Mouse (Mus musculus): ENCODE results near the gene Alb. TPM values are rescaled to one million over a fixed set of nuclear protein-coding genes. Genes with fewer than 3 reads are reported as not detected.

Gene Alb
- total and polyA plus RNA-seq, 3 experiments: not detected

GRCm38 (mm10) chr5:90439157-90439556, 21.5 kb upstream of the Alb start:
- no peak for DNase-seq (ENCODE audit: low spot score)
- H3K4me3 ChIP-seq (ENCODE audit: low read depth, low read length): no peak overlapping the region
- TF ChIP-seq POLR2AphosphoS5 (IDR thresholded peaks at IDR 0.05; ENCODE audit: insufficient replicate concordance, low read depth, low read length): no peak
- TF ChIP-seq TAL1 (conservative IDR thresholded peaks at IDR 0.05; ENCODE audit: low read depth, low read length): no peak
- no peak for TF ChIP-seq CTCF (IDR thresholded peaks at IDR 0.05; ENCODE audit: low read depth, low read length)
- TF ChIP-seq GATA2 (IDR thresholded peaks at IDR 0.05; ENCODE audit: borderline replicate concordance, low read depth, low read length): no peak
- no peak for TF ChIP-seq GATA1 (IDR thresholded peaks at IDR 0.05; ENCODE audit: borderline replicate concordance, low read length)
- H3K27me3 ChIP-seq (ENCODE audit: insufficient read depth, low read length): no peaks in the 10 kb centered on the region
- H3K9me3 ChIP-seq (replicated peaks): no peaks in the 10 kb centered on the region
- no peaks in the 10 kb centered on the region for H3K4me1 ChIP-seq (ENCODE audit: insufficient read depth, low read depth, low read length)
- ATAC-seq (ENCODE audit: extremely low read depth, insufficient number of reproducible peaks, low FRiP score, poor library complexity, severe bottlenecking): no peak
- H3K36me3 ChIP-seq (replicated peaks): no peaks in the 10 kb centered on the region

DNA sequence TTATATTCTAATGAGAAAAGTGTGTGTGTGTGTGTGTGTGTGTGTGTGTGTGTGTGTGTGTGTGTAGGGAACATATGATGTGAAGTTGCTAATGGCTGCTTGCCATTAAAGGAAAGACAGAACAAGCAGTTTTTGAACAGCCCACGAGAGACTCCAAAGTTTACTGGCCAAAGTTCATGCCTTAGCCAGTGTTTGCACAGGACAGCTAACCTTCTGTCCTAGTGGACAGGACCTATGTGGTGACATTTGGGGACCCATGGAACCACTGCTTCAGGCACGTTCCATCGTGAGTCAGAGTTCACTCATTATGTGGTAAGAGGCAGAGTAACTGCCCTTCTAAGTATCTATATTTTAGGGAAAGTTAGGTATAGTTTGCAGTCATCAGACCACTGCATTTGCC, 13.1 kb upstream of the Alb start:
- H3K9me3 ChIP-seq (replicated peaks): no peaks in the 10 kb centered on the region
- ATAC-seq (ENCODE audit: extremely low read depth, insufficient number of reproducible peaks, low FRiP score, poor library complexity, severe bottlenecking): no peak
- no peak for DNase-seq (ENCODE audit: low spot score)

GRCm38 (mm10) chr5:90449961-90450360, 10.7 kb upstream of the Alb start:
- no peak for DNase-seq (ENCODE audit: low spot score)
- Histone ChIP-seq H3K4me1 (ENCODE audit: insufficient read depth, low read depth, low read length) (no peaks in the 10 kb centered on the region), H3K36me3 (replicated peaks) (no peaks in the 10 kb centered on the region), H3K4me3 (ENCODE audit: low read depth, low read length) (no peak overlapping the region), H3K9me3 (replicated peaks) (no peaks in the 10 kb centered on the region), H3K27me3 (ENCODE audit: insufficient read depth, low read length) (peaks cover 2% of the 10 kb centered on the region; the same call in 1 of the 2 replicates)
- TF ChIP-seq TAL1 (conservative IDR thresholded peaks at IDR 0.05; ENCODE audit: low read depth, low read length) (no peak), POLR2AphosphoS5 (IDR thresholded peaks at IDR 0.05; ENCODE audit: insufficient replicate concordance, low read depth, low read length) (no peak), GATA2 (IDR thresholded peaks at IDR 0.05; ENCODE audit: borderline replicate concordance, low read depth, low read length) (no peak), GATA1 (IDR thresholded peaks at IDR 0.05; ENCODE audit: borderline replicate concordance, low read length) (no peak), CTCF (IDR thresholded peaks at IDR 0.05; ENCODE audit: low read depth, low read length) (no peak)
- ATAC-seq (ENCODE audit: extremely low read depth, insufficient number of reproducible peaks, low FRiP score, poor library complexity, severe bottlenecking): no peak

More for the DNA sequence above, 13.1 kb upstream of the Alb start:
- TF ChIP-seq CTCF (IDR thresholded peaks at IDR 0.05; ENCODE audit: low read depth, low read length) (no peak), TAL1 (conservative IDR thresholded peaks at IDR 0.05; ENCODE audit: low read depth, low read length) (no peak), GATA2 (IDR thresholded peaks at IDR 0.05; ENCODE audit: borderline replicate concordance, low read depth, low read length) (no peak), POLR2AphosphoS5 (IDR thresholded peaks at IDR 0.05; ENCODE audit: insufficient replicate concordance, low read depth, low read length) (no peak), GATA1 (IDR thresholded peaks at IDR 0.05; ENCODE audit: borderline replicate concordance, low read length) (no peak)
- Histone ChIP-seq H3K4me3 (ENCODE audit: low read depth, low read length) (no peak overlapping the region), H3K4me1 (ENCODE audit: insufficient read depth, low read depth, low read length) (no peaks in the 10 kb centered on the region), H3K27me3 (ENCODE audit: insufficient read depth, low read length) (peaks cover 2% of the 10 kb centered on the region; the same call in 1 of the 2 replicates), H3K36me3 (replicated peaks) (no peaks in the 10 kb centered on the region)

DNA sequence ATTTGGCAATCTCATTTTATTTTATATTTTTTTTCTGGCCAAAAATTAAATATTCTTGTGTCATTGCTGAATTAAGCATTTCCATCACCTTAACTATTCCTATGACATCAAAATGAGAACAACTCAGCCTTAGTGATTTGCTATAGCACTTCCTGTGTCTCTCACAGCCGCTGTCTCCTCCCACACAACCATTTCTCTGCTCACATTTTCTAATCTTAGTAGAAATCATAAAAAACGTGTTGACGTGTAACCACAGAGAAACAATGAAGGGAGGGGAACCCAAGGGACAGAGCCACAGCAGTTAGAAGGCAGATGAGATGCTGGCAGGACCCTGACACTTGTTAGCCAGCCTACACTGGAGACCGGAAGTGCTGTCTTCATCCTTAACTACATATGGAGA, 8.0 kb upstream of the Alb start:
- TF ChIP-seq GATA2 (IDR thresholded peaks at IDR 0.05; ENCODE audit: borderline replicate concordance, low read depth, low read length): no peak
- Histone ChIP-seq H3K9me3 (replicated peaks) (no peaks in the 10 kb centered on the region), H3K36me3 (replicated peaks) (no peaks in the 10 kb centered on the region), H3K4me1 (ENCODE audit: insufficient read depth, low read depth, low read length) (no peaks in the 10 kb centered on the region), H3K27me3 (ENCODE audit: insufficient read depth, low read length) (no peaks in the 10 kb centered on the region), H3K4me3 (ENCODE audit: low read depth, low read length) (no peak overlapping the region)
- ATAC-seq (ENCODE audit: extremely low read depth, insufficient number of reproducible peaks, low FRiP score, poor library complexity, severe bottlenecking): no peak
- DNase-seq (ENCODE audit: low spot score): no peak

- no peaks in the 10 kb centered on the region for H3K4me1 ChIP-seq (ENCODE audit: insufficient read depth, low read depth, low read length)
- TF ChIP-seq GATA1 (IDR thresholded peaks at IDR 0.05; ENCODE audit: borderline replicate concordance, low read length): no peak
- no peak for TF ChIP-seq GATA2 (IDR thresholded peaks at IDR 0.05; ENCODE audit: borderline replicate concordance, low read depth, low read length)
- TF ChIP-seq POLR2AphosphoS5 (IDR thresholded peaks at IDR 0.05; ENCODE audit: insufficient replicate concordance, low read depth, low read length): no peak
- TF ChIP-seq TAL1 (conservative IDR thresholded peaks at IDR 0.05; ENCODE audit: low read depth, low read length): no peak
- TF ChIP-seq CTCF (IDR thresholded peaks at IDR 0.05; ENCODE audit: low read depth, low read length): no peak
- no peaks in the 10 kb centered on the region for H3K36me3 ChIP-seq (replicated peaks)
- no peak overlapping the region for H3K4me3 ChIP-seq (ENCODE audit: low read depth, low read length)
- DNase-seq (ENCODE audit: low spot score) (no peak), ATAC-seq (ENCODE audit: extremely low read depth, insufficient number of reproducible peaks, low FRiP score, poor library complexity, severe bottlenecking) (no peak)
- H3K9me3 ChIP-seq (replicated peaks): no peaks in the 10 kb centered on the region
- no peaks in the 10 kb centered on the region for H3K27me3 ChIP-seq (ENCODE audit: insufficient read depth, low read length)
These were observed 3.5 kb upstream of the Alb start for GRCm38 (mm10) chr5:90457241-90457640.

DNA sequence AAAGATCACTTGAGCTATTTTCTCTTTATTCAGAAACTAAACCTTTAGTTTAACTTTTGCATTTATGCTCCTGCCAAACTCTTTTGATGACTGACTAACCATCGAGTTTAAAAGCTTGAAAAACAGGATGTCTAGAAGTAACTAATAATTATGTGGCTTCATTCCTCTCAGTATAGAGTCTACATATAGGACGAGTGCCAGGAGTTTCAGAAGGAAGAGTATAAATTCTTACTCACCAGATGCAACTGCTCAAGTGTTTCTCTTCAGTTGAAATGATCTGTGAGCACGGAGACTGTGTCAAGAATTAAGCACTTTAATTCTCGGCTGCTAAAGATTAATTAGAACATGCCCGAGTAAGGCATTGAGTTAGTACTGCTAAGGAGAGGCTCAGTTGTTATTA, 2.0 kb upstream of the Alb start:
- Histone ChIP-seq H3K36me3 (replicated peaks) (no peaks in the 10 kb centered on the region), H3K4me1 (ENCODE audit: insufficient read depth, low read depth, low read length) (no peaks in the 10 kb centered on the region), H3K4me3 (ENCODE audit: low read depth, low read length) (no peak overlapping the region), H3K27me3 (ENCODE audit: insufficient read depth, low read length) (no peaks in the 10 kb centered on the region), H3K9me3 (replicated peaks) (no peaks in the 10 kb centered on the region)
- no peak for TF ChIP-seq TAL1 (conservative IDR thresholded peaks at IDR 0.05; ENCODE audit: low read depth, low read length)
- TF ChIP-seq POLR2AphosphoS5 (IDR thresholded peaks at IDR 0.05; ENCODE audit: insufficient replicate concordance, low read depth, low read length): no peak
- TF ChIP-seq CTCF (IDR thresholded peaks at IDR 0.05; ENCODE audit: low read depth, low read length): no peak
- no peak for TF ChIP-seq GATA2 (IDR thresholded peaks at IDR 0.05; ENCODE audit: borderline replicate concordance, low read depth, low read length)
- no peak for TF ChIP-seq GATA1 (IDR thresholded peaks at IDR 0.05; ENCODE audit: borderline replicate concordance, low read length)
- DNase-seq (ENCODE audit: low spot score) (no peak), ATAC-seq (ENCODE audit: extremely low read depth, insufficient number of reproducible peaks, low FRiP score, poor library complexity, severe bottlenecking) (no peak)

DNA sequence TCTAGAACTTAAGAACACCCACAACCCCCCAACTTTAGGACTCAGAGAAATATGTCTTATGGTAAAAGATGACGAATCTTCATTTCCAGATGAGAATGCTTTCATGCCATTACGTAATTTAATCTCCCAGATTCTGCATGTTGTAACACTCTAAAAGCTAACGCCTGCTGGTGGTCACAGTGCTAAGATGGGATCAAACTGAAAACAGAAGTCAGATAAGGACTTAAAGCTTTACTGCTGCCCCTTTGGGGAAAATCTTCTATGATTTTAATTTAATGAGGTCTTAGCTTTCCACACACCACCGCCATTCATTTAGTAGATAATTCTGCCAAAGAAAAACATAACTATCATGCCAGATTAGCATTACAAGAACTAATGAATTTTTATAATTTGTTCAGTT, 6.1 kb downstream of the Alb start:
- ATAC-seq (ENCODE audit: extremely low read depth, insufficient number of reproducible peaks, low FRiP score, poor library complexity, severe bottlenecking) (no peak), DNase-seq (ENCODE audit: low spot score) (no peak)
- Histone ChIP-seq H3K9me3 (replicated peaks) (no peaks in the 10 kb centered on the region), H3K4me3 (ENCODE audit: low read depth, low read length) (no peak overlapping the region), H3K36me3 (replicated peaks) (no peaks in the 10 kb centered on the region), H3K27me3 (ENCODE audit: insufficient read depth, low read length) (no peaks in the 10 kb centered on the region), H3K4me1 (ENCODE audit: insufficient read depth, low read depth, low read length) (no peaks in the 10 kb centered on the region)
- no peak for TF ChIP-seq TAL1 (conservative IDR thresholded peaks at IDR 0.05; ENCODE audit: low read depth, low read length)
- no peak for TF ChIP-seq GATA2 (IDR thresholded peaks at IDR 0.05; ENCODE audit: borderline replicate concordance, low read depth, low read length)

All from G1E (cell line).